Mouse (Mus musculus): Measurements from ENCODE around the gene Depdc5.
A peak's percentile ranks its signal among the peaks of the same experiment; 100 is the strongest.
"Not testable (repeated sequence)": the region's sequence is repeated elsewhere in the genome, so short reads cannot be mapped to it uniquely, and the experiment has no call there.

The Depdc5 gene

GRCm38 (mm10) chr5:33030425-33031175 lies 167.1 kb downstream of the Depdc5 start:
- no peak for DNase-seq (ENCODE audit: low spot score)

- no peak for DNase-seq (ENCODE audit: low spot score)
These were observed 168.7 kb downstream of the Depdc5 start for GRCm38 (mm10) chr5:33032036-33032773.

- DNase-seq (ENCODE audit: low spot score): peak; percentile 52
These were observed 169.6 kb downstream of the Depdc5 start for GRCm38 (mm10) chr5:33033121-33033520.

DNA sequence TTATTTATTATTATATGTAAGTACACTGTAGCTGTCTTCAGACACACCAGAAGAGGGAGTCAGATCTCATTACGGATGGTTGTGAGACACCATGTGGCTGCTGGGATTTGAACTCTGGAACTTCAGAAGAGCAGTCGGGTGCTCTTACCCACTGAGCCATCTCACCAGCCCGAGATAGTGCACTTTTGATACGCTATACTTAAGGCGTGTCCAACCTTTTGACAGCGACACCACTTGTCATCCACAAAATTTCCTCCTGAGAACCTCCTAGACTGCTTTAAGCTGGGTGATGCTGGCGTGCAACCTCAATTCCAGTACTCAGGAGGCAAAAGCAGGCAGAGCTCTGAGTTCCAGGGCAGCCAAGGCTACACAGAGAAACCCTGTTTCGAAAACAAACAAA lies 170.1 kb downstream of the Depdc5 start:
- not testable (repeated sequence) for DNase-seq (ENCODE audit: low spot score)

GRCm38 (mm10) chr5:33034100-33034499 lies 170.6 kb downstream of the Depdc5 start:
- DNase-seq (ENCODE audit: low spot score): no peak

- no peak for DNase-seq (ENCODE audit: low spot score)
These were observed 171.4 kb downstream of the Depdc5 start for GRCm38 (mm10) chr5:33034916-33035315.

GRCm38 (mm10) chr5:33038656-33039509 lies 175.4 kb downstream of the Depdc5 start:
- no peak for DNase-seq (ENCODE audit: low spot score)

DNA sequence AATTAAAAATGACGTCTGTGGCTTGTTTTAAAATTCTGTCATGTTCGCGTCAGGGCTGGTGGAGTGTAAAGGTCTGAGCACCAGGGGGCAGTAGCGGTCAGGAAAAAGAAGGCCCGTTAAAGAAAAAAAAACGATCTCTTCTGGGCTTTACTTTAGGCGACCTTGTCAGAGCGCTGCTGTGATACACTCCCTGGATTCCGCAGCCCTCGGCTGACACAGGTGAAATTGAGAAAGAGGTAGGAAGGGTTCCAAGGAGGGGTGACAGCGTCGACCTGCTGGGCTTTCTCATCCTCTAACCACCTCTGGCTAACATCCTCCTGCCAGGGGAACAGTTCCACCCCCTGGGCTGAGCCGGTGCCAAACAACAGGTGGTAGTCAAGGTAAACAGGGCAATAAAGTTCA lies 176.0 kb downstream of the Depdc5 start:
- DNase-seq (ENCODE audit: low spot score): peak; percentile 36

DNA sequence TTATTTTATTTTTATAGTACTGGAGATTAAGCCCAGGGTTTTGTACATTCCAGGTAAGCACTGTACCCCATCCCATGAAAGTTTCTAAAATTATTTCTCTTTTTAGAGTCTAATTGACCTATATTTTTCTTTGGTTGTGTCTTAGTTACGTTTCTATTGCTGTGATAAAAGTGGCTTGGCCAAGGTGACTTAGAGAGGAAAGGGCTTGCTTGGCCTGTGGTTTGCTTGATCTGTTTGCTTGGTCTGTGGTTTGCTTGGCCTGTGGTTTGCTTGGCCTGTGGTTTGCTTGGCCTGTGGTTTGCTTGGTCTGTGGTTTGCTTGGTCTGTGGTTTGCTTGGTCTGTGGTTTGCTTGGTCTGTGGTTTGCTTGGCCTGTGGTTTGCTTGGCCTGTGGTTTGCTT lies 177.2 kb downstream of the Depdc5 start:
- DNase-seq (ENCODE audit: low spot score): not testable (repeated sequence)

DNA sequence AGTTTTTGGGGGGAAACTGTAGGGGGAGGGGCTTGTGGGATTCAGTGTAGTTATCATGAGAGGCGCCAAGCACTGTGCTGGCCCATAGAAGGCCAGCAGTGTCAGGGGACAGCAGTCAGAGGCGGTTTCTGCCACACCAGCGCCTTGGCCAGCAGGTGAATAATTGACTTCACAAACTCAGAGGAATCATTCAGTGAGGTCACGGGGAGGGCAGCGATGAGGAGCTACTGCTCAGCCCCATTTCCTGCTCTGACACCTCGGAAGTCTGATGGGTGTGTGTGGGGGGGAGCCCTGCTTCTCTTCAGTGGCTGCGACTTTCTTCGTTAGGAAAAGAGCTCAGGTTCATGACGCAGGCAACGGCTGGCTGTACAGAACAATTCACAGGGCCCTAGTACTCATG lies 179.9 kb downstream of the Depdc5 start:
- DNase-seq (ENCODE audit: low spot score): no peak

Measured in ovary, postnatal 10 days (tissue).